Mouse (Mus musculus): Measurements from ENCODE around the gene Thbs3.
A peak's percentile ranks its signal among the peaks of the same experiment; 100 is the strongest.

Thbs3 gene

DNA sequence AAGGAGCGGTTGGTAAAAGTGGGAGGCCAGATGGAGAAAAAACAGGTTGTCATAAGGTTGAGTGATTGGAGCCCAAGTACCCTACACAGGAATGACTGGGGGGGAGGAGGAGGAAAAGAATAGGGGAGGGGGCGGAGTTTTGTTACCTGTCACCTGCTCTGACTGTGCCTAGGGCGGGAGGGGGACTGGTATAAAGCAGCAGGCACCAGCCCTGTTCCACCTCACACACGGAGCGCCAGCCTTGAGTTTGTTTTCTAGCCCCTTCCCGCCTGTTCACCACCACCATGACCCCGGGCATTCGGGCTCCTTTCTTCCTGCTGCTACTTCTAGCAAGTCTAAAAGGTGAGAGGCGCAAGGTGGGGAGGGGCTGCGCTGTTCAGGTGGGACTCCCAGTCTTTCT, 13.9 kb downstream of the Thbs3 start, which contains the start of gene Muc1:
TSS of gene Muc1 (plus strand) at position 222 of the 400 bp plus-strand sequence.
- no peak for DNase-seq

DNA sequence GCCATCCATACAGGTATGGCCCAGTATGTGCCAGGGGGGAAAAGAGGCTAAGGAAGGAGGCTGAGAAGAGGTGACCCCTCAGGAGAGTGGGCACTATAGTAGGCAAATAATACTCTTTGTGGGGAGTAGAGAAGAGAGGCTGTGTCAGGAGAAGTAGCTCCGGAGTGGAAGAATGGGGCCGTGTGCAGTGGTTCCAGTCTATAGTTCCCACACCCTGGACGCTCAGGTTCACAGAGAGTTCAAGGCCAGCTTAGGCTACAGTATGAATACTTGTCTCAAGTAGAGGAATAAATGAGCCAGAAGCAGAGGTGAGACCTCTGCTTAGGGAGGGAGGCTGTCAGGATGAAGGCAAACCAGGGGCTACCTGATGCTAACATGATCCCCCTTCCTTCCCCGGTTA, 14.3 kb downstream of the Thbs3 start:
- no peak for DNase-seq

DNA sequence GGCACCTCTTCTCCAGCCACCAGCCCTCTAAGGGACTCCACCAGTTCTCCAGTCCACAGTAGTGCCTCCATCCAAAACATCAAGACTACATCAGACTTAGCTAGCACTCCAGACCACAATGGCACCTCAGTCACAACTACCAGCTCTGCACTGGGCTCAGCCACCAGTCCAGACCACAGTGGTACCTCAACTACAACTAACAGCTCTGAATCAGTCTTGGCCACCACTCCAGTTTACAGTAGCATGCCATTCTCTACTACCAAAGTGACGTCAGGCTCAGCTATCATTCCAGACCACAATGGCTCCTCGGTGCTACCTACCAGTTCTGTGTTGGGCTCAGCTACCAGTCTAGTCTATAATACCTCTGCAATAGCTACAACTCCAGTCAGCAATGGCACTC, 15.6 kb downstream of the Thbs3 start:
- no peak for DNase-seq

DNA sequence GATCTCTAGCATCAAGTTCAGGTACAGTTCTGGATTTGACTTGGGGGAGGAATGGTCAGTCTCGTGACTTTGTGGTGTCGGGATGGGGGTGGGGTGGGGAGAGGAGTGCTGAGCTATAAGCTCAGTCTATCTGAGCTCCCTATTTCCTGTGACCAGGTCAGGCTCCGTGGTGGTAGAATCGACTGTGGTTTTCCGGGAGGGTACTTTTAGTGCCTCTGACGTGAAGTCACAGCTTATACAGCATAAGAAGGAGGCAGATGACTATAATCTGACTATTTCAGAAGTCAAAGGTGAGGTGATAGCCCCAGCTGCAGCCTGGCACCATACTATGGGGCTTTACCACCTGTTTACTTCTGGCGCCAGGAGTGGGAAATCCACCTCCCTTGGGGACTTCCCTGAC, 16.4 kb downstream of the Thbs3 start:
- no peak for DNase-seq

DNA sequence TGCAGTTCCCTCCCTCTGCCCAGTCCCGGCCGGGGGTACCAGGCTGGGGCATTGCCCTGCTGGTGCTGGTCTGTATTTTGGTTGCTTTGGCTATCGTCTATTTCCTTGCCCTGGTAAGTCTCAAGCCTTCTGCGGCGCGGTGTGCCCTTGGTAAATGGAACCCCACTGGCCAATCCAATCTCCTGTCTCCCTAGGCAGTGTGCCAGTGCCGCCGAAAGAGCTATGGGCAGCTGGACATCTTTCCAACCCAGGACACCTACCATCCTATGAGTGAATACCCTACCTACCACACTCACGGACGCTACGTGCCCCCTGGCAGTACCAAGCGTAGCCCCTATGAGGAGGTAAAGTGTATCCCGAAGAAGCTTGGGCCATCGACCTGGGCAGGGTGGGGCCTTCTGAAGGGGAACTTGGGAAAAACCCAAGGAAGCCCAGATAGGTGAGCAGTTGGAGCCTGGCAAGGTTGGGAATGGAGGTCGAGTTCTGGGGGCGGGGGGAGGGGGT, 16.8 kb downstream of the Thbs3 start:
- no peak for DNase-seq

DNA sequence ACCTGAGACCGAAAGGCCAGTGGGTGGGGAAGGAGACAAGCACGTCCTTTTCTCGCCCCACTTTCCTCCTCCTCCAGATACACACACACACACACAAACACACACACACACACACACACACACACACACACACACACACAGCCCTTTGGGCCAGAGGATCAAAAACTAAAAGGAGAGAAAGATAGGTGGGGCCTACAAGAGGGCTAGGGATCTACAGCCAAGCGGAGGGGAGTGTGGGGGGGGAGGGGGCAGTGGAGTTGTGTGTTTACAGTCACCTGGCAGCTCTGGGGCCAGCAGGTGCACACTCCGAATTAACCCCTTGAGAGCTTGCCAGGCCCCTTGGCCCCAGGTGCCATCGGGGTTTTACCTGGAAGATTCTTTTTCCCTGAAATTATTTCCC, 17.6 kb downstream of the Thbs3 start:
- no peak for DNase-seq

DNA sequence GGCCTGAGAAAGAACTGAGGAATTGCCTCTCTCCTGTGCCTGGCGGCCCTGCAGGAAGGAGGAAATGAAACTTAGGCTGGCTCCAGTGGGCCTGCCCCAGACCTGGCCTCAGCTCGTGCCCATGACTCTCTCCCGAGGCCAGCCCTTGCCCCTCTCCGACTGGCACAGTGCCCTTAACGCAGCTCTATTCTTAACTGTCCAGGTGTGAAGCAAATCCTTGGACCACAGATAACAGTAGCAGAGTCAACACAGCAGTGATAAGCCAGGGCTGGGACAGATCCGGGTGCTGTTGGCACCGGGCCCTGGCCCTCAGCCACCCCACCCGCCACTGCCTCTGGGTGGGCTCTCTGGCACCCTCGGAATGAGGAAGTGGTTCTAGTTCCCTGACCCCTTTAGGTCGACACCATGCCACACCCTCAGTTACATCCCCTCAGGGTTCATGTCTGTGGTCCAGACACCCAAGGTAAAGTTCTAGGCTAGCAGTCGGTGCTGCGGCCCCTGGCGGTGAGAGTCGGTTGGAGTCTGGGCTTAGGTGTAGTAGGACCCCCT, 18.7 kb downstream of the Thbs3 start:
- DNase-seq: no peak

DNA sequence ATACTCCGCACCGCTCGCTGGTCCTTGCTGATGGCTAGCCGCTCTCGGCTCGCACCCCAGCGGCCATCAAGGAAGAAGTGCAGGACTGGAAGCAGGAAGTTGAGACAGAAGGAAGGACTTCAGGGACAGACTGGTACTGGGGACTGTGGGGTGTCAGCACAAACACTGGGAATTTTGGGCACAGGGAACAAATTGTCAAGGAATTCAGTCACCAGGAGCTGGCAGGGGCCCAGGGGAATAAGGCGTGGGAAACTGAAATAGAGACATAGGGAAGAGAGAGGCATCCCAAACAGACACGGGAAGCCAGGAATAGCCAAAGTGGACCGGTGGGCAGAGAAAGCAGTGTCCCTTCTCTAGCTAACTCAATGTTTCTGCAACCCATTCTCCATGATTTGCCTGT, 21.5 kb downstream of the Thbs3 start:
- no peak for DNase-seq

DNA sequence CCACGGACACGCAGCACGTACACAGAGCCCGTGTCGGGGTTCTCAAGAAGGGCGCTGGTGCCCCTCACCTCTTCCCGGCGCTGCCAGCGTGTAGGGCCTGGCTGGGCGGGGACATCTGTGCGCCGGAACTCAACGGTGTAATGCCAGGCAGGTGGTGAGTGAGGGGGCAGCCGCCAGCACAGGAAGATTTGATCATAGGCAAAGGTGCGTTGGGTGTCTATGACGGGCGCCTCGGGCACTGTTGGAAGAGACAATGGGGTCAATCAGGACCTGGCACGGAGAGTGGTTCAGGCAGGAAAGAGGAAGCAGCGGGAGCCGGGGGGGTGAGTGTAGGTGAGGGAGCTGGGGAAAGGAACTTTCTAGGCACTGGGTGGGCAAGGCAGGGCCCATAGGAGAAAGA, 22.7 kb downstream of the Thbs3 start:
- DNase-seq: no peak

DNA sequence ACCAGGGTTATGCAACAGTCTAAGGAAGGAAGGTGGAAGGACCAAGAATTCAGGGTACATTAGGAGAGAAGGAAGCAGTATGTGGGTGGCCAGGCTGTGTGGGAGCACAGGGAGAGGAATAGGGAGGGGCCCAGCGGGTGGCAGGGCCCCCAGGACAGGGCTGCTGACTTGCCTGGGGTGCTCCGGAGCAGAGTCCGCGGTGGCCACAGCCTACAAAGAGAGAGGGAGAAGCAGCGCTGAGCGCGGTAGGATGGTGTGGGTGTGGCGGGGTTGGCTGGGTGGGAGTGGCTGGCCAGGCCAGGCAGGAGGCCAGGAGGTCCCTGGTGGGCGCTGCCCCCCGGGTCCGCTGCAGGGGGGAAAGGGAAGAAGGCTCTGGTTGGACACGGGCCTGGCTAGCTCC, 23.5 kb downstream of the Thbs3 start:
- no peak for DNase-seq

DNA sequence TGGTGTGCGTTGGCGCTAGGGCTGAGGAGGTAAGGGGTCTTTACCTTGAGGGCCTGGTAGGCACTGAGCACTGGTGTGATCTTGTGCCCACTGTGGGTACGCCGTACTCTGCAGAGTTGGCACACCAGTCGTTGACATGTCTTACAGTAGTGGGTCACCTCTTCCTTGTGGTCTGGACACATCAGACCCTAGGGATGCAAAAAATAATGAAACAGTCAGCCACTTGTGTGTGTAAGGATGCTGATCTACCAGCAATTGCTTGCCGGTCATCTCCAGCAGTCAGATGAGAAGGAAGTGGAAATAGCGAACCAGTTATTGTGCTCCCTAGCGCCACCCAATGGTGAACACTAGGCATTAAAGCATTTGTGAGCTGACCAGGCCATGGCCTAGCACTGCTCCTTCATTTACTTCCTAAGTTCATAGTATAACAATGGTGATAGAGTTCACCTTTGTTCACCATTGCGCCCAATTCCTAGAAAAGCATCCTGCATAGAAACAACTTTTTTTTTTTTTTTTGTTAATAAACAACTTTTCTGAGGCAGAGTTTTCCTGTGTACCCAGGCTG, 27.4 kb downstream of the Thbs3 start:
- DNase-seq: peak; percentile 76

DNA sequence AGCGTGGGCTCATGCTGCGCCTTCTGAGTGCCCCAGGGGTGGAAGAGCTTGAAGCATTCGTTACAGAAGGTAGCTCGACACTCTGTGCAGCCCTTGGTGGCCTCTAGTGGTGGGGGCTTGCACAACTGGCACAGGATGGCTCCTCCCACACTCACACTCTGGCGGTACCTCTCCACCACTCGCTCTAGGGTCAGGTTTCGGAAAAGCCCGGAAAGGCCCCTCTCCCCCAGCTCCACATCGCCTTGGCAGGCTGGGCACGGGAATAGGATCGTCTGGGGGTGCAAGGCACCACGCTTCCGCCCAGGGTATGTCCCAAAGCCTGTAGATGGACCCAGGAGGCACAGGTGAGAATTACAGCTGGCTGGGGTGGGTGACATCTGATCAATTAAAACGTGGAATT, 28.6 kb downstream of the Thbs3 start:
- DNase-seq: peak; percentile 72

DNA sequence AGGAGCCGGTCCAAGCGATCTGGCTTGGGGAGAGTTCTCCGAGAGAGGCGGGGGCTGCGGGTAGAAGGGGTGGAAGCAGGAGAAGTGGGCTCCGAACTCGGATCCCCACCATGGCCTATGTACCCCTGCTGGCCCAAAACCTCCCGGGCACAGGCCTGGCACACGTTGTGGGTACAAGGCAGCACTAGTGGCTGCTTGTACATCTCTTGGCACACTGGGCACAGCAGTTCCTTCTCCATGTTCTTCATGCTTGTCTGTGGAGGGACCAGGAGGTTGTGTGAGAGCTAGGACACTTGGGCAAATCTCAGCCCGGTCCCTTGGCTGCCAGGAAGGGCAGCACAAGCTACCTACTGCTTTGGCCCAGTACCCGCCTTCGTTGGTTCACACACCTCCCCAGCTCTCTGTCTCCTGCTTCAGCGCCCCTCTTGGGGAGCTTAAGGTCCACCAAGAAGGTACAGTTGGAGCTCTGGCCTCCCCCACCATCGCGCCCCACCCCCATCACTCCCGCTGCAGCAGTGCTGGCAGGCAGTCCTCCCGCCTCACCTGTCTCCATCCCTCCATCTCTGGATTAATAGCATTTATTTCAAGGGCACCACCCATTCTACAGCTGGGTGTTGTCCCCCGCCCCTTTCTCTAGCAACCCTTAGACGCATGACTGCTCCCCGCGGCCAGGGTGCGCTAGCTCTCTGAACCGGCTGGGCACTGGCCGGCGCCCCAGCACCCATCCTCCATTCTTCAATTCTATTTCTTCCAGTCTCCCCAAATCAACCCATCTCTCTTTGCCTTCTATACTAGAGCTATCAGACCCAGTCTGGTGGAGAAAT, 29.4 kb downstream of the Thbs3 start:
- peak; percentile 63 for DNase-seq

DNA sequence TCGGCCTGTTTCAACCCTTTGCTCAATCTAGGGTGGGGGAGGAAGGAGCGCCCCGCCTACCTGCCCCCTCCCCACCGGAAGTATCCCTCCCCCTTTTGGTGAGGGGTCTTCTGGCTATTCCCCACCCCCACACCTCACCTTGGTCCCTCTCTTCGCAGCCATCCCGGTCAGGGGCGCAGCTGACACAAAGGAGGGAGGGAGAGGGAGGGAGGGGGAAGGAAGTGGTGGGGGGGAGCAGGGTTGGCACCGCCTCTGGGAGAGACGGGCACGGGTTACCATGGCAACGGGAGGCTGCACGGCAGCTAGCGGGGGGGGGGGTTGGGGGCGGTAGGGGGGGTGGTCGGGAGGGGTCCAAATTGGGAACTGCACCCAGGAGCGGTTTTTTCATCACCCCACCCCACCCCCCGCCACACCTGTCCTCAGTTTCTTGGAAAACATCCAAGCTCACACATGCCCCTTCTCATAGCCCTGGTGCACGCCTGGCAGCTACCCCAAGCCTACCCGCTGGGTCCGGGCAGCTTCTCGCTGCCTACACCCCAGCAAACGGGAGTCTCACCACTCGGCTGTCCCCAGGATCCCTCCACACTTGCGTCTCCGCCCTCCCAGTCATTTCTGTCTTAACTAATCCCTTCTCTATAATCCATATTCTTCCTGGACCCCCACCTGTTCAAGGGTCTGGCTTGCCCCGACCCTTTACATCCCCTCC, 30.2 kb downstream of the Thbs3 start:
- peak; percentile 84 for DNase-seq

DNA sequence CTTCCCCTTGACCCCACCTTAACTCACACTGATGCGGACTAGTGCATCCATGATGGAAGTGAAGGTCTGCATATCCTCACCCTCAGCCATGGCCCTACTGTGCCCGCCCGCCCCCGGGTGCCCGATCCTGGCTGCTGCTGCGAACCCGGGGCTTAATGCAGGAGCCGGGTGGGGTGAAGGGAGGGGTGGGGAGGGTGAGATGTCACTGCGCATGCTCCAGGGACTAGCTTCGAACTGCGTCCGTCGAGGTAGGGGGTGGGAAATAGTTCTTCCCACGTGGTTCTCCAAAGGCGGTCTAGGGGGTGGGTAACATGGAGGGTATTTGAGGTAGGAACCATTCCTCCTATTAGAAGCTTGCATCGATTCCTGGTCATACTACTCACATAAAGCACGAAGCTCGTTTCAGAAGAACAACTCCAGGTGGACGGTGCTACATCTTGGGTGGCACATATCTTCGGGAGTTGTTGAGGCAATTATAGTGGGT, 30.8 kb downstream of the Thbs3 start, which contains the start of gene Krtcap2:
TSS of gene Krtcap2 (plus strand) at position 279 of the 484 bp plus-strand sequence.
- peak; percentile 71 for DNase-seq

DNA sequence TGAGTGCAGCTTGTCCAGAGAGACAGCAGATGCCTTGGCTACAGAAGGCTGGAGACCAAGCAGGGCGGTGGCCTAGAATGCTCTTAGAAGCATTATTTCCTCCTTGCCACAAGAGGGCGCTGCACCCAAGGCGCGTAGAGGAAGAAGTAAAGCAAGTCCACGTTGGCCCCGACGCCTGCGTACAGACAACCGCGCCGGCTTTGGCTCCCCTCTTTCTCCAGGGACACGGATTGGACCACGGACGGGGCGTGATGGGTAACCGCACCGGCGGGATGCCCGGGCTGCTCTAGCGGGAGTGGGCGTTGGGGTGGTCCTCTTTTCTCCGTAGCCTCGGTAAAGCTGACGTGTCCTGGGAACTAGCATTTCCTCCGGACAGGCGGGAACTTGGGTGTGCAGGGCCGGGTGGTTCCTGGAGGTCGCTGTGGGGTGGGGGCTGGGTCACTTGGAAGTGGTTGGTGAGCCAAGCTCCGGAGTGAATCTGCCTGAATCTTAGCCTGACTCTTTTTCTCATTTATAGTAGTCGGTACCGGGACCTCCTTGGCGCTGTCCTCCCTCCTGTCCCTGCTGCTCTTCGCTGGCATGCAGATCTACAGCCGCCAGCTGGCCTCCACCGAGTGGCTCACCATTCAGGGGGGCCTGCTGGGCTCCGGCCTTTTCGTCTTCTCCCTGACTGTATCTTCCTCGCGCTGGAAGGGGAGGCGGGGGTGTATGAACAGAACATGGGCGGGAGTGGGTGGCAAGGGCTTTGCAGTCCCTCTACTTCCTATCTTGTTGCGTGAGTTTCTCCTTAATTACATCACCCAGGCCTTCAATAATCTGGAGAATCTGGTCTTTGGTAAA, 31.5 kb downstream of the Thbs3 start, which contains the start of gene Trim46:
TSS of gene Trim46 (minus strand) at position 49 of the 840 bp plus-strand sequence.
- DNase-seq: peak; percentile 96

DNA sequence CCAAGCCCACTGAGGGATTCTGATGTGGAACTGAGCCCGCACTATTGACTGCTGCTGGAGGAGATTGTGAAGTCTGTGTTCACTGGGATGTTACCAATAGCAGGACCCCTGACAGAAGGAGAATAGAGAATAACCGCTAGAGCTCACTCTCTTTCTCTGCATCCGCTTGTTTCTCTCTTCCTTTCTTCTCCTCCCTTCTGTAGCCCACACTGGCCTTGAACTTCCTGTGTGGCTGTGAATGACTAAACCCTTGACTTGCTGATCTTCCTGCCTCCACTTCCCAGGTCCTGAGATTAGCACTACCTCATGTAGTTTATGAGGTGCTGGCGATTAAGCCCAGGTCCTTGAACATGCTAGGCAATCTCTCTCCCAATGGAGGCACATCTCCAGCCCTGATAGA, 32.5 kb downstream of the Thbs3 start:
- DNase-seq: no peak

DNA sequence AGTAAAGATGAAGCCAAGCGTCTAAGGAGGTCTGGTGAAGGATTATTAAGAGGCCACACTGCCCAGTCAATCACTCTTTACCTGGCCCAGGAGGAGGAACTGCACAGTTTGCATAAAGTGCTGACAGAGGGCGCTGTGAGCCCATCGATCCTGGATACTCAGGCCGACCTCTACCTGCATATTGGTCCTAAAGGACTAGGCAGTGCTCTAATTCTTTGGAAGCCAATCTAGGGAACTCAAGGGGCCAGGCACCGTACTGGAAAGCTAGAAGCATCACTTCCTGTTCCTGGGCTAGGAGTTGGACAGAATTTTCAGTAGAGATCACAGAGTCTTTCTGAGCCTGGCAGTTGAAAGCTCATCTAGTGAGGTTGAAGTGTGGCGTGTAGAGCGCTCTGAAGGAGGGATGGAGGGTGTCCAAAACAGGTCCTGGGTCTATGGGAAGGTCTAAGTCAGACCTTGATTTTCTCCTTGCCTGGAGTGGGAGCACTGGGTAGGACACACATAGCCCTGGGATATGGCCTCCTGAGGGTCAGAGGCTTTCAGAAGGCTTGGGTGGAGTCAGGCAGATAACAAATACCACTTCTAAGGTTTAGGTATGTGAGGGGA, 35.6 kb downstream of the Thbs3 start:
- peak; percentile 57 for DNase-seq

DNA sequence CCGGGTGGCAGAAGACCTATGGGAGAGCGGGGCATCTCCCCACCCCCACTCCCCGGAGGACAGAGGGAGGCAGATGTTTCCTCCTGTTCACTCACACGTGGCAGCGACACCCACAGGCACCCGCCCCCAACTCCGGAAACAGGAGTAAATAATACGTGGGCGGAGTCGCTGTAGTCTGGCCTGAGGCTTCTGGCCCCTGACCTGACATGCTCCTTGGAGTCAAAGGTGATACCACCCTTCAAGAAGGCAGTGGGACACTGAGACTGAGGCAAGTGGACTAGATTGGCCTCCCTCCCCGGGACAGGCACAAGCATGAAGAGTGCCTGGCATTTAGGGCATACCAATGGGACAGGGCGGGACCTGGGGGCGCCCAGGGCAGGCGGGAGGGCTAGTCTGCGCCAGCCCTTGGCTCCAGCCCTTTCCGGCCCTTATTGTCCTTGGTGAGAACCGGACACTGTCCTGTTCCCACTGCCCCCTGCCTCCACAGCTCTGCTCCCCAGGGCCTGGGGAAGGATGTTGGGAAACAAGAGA, 36.5 kb downstream of the Thbs3 start:
- peak; percentile 45 for DNase-seq

DNA sequence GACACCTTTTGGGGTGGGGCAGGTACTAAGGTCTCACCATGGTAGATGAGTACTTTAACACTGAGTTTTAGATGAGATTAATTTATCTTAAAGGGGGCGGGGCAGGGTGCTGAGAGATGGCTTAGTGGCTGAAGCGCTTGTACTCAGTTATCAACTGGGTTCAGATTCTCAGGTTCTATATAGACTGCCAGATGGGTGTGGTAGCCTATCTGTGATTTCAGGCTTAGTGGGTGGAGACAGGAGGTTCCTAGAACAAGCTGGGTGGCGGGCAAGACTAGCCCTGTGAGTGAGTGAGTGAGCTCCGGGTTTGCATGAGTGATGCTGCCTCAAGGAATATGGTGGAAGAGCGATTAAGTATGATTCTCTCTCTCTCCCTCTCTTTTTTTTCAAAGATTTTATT, 40.0 kb downstream of the Thbs3 start:
- no peak for DNase-seq

DNA sequence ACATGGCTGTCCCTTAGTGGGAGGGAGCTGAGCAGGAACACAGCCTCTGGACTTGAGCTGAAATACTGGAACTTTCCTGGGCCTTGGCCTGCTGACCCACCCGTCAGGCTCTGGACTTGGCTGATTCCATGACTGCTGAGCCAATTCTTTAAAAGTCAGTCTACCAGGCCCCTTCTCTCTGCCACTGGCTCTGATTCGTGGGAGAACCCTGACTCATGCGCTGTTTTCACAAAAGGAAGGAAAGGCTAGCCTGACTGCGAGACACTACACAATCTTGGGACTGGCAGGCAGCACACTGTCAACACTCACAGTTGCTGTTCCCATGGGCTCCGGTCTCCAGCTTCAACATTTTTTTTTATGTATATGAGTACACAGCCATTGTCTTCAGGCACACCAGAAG, 41.2 kb downstream of the Thbs3 start:
- DNase-seq: no peak
